In the genomic region with DNA sequence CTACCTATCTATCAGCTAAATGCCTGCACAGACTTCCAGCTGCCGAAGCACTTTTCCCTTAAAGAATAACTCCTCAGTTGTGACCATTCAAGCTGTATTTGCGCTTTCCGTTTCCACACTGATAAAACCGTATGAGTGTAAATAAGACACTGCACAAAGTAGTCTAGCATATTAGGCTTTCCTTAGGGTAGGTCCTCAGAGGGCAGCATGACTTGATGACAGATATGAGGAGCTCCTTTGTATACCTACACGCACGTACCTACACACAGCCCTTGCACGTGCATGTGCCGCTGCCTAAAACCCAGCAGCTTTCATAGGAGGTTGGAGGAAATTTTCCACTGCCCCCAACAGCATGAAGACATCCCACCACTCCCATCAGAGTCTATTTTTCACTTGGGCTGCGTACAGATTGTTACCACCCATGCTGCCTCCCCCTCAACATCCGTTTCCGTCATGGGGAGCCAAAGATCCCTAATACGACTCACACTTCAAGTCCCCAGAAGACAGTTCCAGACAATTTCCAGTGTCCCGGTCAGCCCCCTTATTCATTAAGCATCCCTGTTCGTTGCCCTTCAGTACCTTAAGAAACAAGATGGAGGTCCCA, we compare ENCODE assay signal across 16 mouse cellular contexts. TPM values are rescaled to one million over a fixed set of nuclear protein-coding genes. Genes with fewer than 3 reads are reported as not detected.
A peak's percentile ranks its signal among the peaks of the same experiment; 100 is the strongest.
DNase-seq lines count a peak whose midpoint lies in the region; ATAC-seq and TF ChIP-seq lines count a peak whose summit lies in the region.
"Had no signal": no experiment of that assay in that cellular context is flagged by ENCODE, and none has a peak within 500 bp of the region (broad histone marks: within the 10 kb centered on the region; RNA-seq: fewer than 3 reads in every experiment).

No protein-coding gene starts in this region.

- no peaks in the 10 kb centered on the region for H3K36me3 ChIP-seq in forebrain, embryonic 12.5 days (replicated peaks)
- H3K36me3 ChIP-seq in forebrain, postnatal 0 days (ENCODE audit: insufficient read depth) = no peaks in the 10 kb centered on the region
- no peaks in the 10 kb centered on the region for H3K36me3 ChIP-seq in embryonic facial prominence, embryonic 14.5 days (ENCODE audit: control insufficient read depth, insufficient read depth, low read length)
- H3K36me3 ChIP-seq in intestine, postnatal 0 days (ENCODE audit: control insufficient read depth, insufficient read depth) = no peaks in the 10 kb centered on the region
- H3K36me3 ChIP-seq: forebrain, embryonic 10.5 days; hindbrain, embryonic 13.5 days; limb, embryonic 15.5 days; neural tube, embryonic 12.5 days had no signal

- no peak overlapping the region for H3K9ac ChIP-seq in forebrain, embryonic 12.5 days
- H3K9ac ChIP-seq in forebrain, postnatal 0 days = no peak overlapping the region
- no peak overlapping the region for H3K9ac ChIP-seq in embryonic facial prominence, embryonic 14.5 days (ENCODE audit: low read depth, low read length)
- H3K9ac ChIP-seq in intestine, postnatal 0 days (ENCODE audit: low read depth, low read length) = no peak overlapping the region
- H3K9ac ChIP-seq: hindbrain, embryonic 13.5 days; limb, embryonic 15.5 days; neural tube, embryonic 12.5 days had no signal

- no peak overlapping the region for H3K4me2 ChIP-seq in forebrain, embryonic 12.5 days
- no peak overlapping the region for H3K4me2 ChIP-seq in forebrain, postnatal 0 days (ENCODE audit: low read depth)
- no peak overlapping the region for H3K4me2 ChIP-seq in embryonic facial prominence, embryonic 14.5 days (ENCODE audit: low read depth, low read length)
- H3K4me2 ChIP-seq in intestine, postnatal 0 days (replicated peaks; ENCODE audit: low read depth) = no peak overlapping the region
- H3K4me2 ChIP-seq: hindbrain, embryonic 13.5 days; limb, embryonic 15.5 days; neural tube, embryonic 12.5 days had no signal

- H3K4me1 ChIP-seq in forebrain, embryonic 12.5 days = peaks cover 5% of the 10 kb centered on the region
- H3K4me1 ChIP-seq in forebrain, postnatal 0 days (ENCODE audit: insufficient read depth) = no peaks in the 10 kb centered on the region
- H3K4me1 ChIP-seq in embryonic facial prominence, embryonic 14.5 days (ENCODE audit: control insufficient read depth, insufficient read depth, low read length) = no peaks in the 10 kb centered on the region; the same call in 1 of the 2 replicates
- H3K4me1 ChIP-seq in intestine, postnatal 0 days (replicated peaks; ENCODE audit: control insufficient read depth, insufficient read depth, low read length) = no peaks in the 10 kb centered on the region
- H3K4me1 ChIP-seq: neural tube, embryonic 12.5 days had no signal

- no peak for DNase-seq in forebrain, postnatal 0 days
- peak; percentile 25 for DNase-seq in left cerebral cortex, postnatal 14 days (ENCODE audit: low spot score in 2 of 2)
- no peak for DNase-seq in left cerebral cortex, postnatal 10 days (ENCODE audit: extremely low spot score in 1 of 2, low spot score in 2 of 2)
- no peak for DNase-seq in embryonic facial prominence, embryonic 14.5 days (ENCODE audit: low spot score)
- DNase-seq in layer of hippocampus, postnatal 36 days = peak; percentile 65 to 66
- no peak for DNase-seq in T-cell, adult 2 months (ENCODE audit: low spot score)
- DNase-seq: adrenal gland, postnatal 36 days had no signal

- ATAC-seq in forebrain, embryonic 12.5 days (ENCODE audit: low FRiP score) = no peak
- ATAC-seq in forebrain, postnatal 0 days = no peak
- no peak for ATAC-seq in embryonic facial prominence, embryonic 14.5 days (ENCODE audit: low read depth)
- ATAC-seq in intestine, postnatal 0 days = no peak
- ATAC-seq: activated CD4-positive, CD25-positive, alpha-beta regulatory T cell, adult 4 months; intestine, embryonic 16.5 days had no signal

- H3K4me3 ChIP-seq in forebrain, embryonic 12.5 days (replicated peaks) = no peak overlapping the region
- no peak overlapping the region for H3K4me3 ChIP-seq in forebrain, postnatal 0 days (ENCODE audit: low read depth, low read length)
- no peak overlapping the region for H3K4me3 ChIP-seq in embryonic facial prominence, embryonic 14.5 days (ENCODE audit: low read depth, low read length)
- H3K4me3 ChIP-seq in intestine, postnatal 0 days (ENCODE audit: low read depth, low read length) = no peak overlapping the region
- H3K4me3 ChIP-seq: forebrain, embryonic 10.5 days; hindbrain, embryonic 13.5 days; limb, embryonic 15.5 days; megakaryocyte, embryonic 14.5 days; neural tube, embryonic 12.5 days had no signal

- H3K9me3 ChIP-seq in forebrain, embryonic 12.5 days = no peaks in the 10 kb centered on the region
- no peaks in the 10 kb centered on the region for H3K9me3 ChIP-seq in forebrain, postnatal 0 days (ENCODE audit: low read length)
- 0 out of 2 replicates have a peak, but pooled peaks cover 2% of the 10 kb centered on the region for H3K9me3 ChIP-seq in embryonic facial prominence, embryonic 14.5 days (ENCODE audit: control insufficient read depth, low read length)
- H3K9me3 ChIP-seq in intestine, postnatal 0 days (ENCODE audit: control insufficient read depth) = no peaks in the 10 kb centered on the region
- H3K9me3 ChIP-seq: forebrain, embryonic 10.5 days; limb, embryonic 15.5 days had no signal

- WGBS in forebrain, embryonic 12.5 days = 93% methylated on average over 14 of the region's 14 CpGs
- 80% methylated on average over 14 of the region's 14 CpGs for WGBS in forebrain, postnatal 0 days
- WGBS in embryonic facial prominence, embryonic 14.5 days = 85% methylated on average over 14 of the region's 14 CpGs
- 78% methylated on average over 14 of the region's 14 CpGs for WGBS in intestine, postnatal 0 days

- intact Hi-C loops in left cerebral cortex, postnatal 14 days (cut with DNase I) = no loop called here
- intact Hi-C loops in left cerebral cortex, postnatal 10 days (cut with DNase I) = no loop called here

- TF ChIP-seq CTCF in forebrain, postnatal 0 days (IDR thresholded peaks at IDR 0.05; ENCODE audit: low read depth) = no peak
- TF ChIP-seq CTCF in intestine, postnatal 0 days (IDR thresholded peaks at IDR 0.05; ENCODE audit: low read depth) = no peak

- 0 out of 2 replicates have a peak overlapping the region, but pooled peaks have one; percentile 20 for H3K27ac ChIP-seq in forebrain, embryonic 12.5 days
- H3K27ac ChIP-seq in forebrain, postnatal 0 days (ENCODE audit: low read depth, low read length) = no peak overlapping the region
- peak overlapping the region; percentile 19 for H3K27ac ChIP-seq in embryonic facial prominence, embryonic 14.5 days (replicated peaks; ENCODE audit: low read depth, low read length)
- no peak overlapping the region for H3K27ac ChIP-seq in intestine, postnatal 0 days (ENCODE audit: low read depth, low read length)
- H3K27ac ChIP-seq: forebrain, embryonic 10.5 days; hindbrain, embryonic 13.5 days; limb, embryonic 15.5 days; neural tube, embryonic 12.5 days had no signal

- H3K27me3 ChIP-seq in forebrain, embryonic 12.5 days = no peaks in the 10 kb centered on the region
- no peaks in the 10 kb centered on the region for H3K27me3 ChIP-seq in forebrain, postnatal 0 days (ENCODE audit: insufficient read depth, low read length)
- H3K27me3 ChIP-seq in embryonic facial prominence, embryonic 14.5 days (replicated peaks; ENCODE audit: control insufficient read depth, insufficient read depth, low read length) = no peaks in the 10 kb centered on the region
- H3K27me3 ChIP-seq in intestine, postnatal 0 days (replicated peaks; ENCODE audit: control insufficient read depth, insufficient read depth, low read length) = no peaks in the 10 kb centered on the region
- H3K27me3 ChIP-seq: hindbrain, embryonic 13.5 days; limb, embryonic 15.5 days; megakaryocyte, embryonic 14.5 days; neural tube, embryonic 12.5 days had no signal

RNA-seq across cellular contexts. Expression of a gene that starts 41.4 kb away (rescaled TPM):
- 23.5 and 25.5 TPM in 2 replicates for polyA plus RNA-seq in forebrain, embryonic 12.5 days (2016; fragmentation: Nextera tagmentation; extraction: Ambion mirVana)
- 8.0 and 12.4 TPM in 2 replicates for total RNA-seq in forebrain, postnatal 0 days (2014; rRNA removed)
- polyA plus RNA-seq in forebrain, postnatal 0 days (2015; fragmentation: Nextera tagmentation; extraction: Ambion mirVana) = 8.0 and 14.8 TPM in 2 replicates
- 100 to 1,000 TPM; 140 to 141 TPM for total RNA-seq in left cerebral cortex, postnatal 14 days (2021)
- 10 to 100 TPM; 79.2 to 91.1 TPM for total RNA-seq in left cerebral cortex, postnatal 10 days (2021)
- 6.6 and 7.7 TPM in 2 replicates for polyA plus RNA-seq in embryonic facial prominence, embryonic 14.5 days (2014; fragmentation: Nextera tagmentation; extraction: Ambion mirVana)
- total RNA-seq in layer of hippocampus, postnatal 36 days (2021) = 100 to 1,000 TPM; 204 to 213 TPM
- 3.8 and 4.4 TPM in 2 replicates for polyA plus RNA-seq in intestine, postnatal 0 days (2015; fragmentation: Nextera tagmentation; extraction: Ambion mirVana)
- polyA plus RNA-seq: activated CD4-positive, CD25-positive, alpha-beta regulatory T cell, adult 4 months had no signal

Comparison
In these comparisons a context has a peak if more than half of its experiments do, and no peak if none do; other contexts are left out.
1. H3K27ac ChIP-seq: peak in forebrain, embryonic 12.5 days (single experiment) and embryonic facial prominence, embryonic 14.5 days (single experiment); none in forebrain, postnatal 0 days (single experiment) and intestine, postnatal 0 days (single experiment).
2. DNase-seq: peak in left cerebral cortex, postnatal 14 days (2 of 2) and layer of hippocampus, postnatal 36 days (2 of 2); none in forebrain, postnatal 0 days (single experiment), left cerebral cortex, postnatal 10 days (0 of 2), embryonic facial prominence, embryonic 14.5 days (single experiment) and T-cell, adult 2 months (single experiment).